Mouse (Mus musculus): Measurements from ENCODE around the gene Miga1.
"Not testable (repeated sequence)": the region's sequence is repeated elsewhere in the genome, so short reads cannot be mapped to it uniquely, and the experiment has no call there.

Gene Miga1

GRCm38 (mm10) chr3:152321765-152322547 lies 18.3 kb downstream of the Miga1 start:
- no peak for DNase-seq (ENCODE audit: low spot score in 2 of 2)

- no peak for DNase-seq (ENCODE audit: low spot score in 2 of 2)
Observed at GRCm38 (mm10) chr3:152320972-152321645, 19.1 kb downstream of the Miga1 start.

- not testable (repeated sequence) for DNase-seq (ENCODE audit: low spot score in 2 of 2)
Observed at GRCm38 (mm10) chr3:152316447-152317173, 23.6 kb downstream of the Miga1 start.

- peak; percentile 53 to 84 for DNase-seq (ENCODE audit: low spot score in 2 of 2)
Observed at GRCm38 (mm10) chr3:152315613-152316012, 24.6 kb downstream of the Miga1 start.

DNA sequence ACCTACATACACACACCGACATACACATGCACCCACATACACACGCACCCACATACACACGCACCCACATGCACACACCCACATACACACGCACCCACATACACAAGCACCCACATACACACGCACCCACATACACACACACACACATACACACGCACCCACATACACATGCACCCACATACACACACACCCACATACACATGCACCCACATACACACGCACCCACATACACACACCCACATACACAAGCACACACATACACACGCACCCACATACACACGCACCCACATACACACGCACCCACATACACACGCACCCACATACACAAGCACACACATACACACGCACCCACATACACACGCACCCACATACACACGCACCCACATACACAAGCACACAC lies 25.5 kb downstream of the Miga1 start:
- DNase-seq (ENCODE audit: low spot score in 2 of 2), result not testable (repeated sequence)

DNA sequence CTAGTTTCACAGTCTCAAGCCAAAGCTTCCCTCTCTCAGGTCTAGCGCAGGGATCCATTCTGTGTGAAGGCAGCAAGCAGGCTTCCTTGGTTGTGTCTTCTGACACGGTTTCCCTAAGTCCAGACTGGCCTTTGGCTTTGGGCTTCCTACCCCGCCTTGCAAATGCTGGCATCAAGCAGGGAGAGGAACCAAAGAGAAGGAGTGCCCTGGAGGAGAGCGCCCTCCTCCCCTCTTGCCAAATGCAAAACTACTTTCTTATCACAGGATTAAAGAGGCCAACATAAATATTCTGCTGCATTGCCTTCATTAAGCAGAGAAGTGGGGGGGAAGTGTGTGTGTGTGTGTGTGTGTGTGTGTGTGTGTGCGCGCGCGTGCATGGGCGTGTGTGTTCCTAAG lies 31.0 kb downstream of the Miga1 start:
- DNase-seq (ENCODE audit: low spot score in 2 of 2), result no peak

GRCm38 (mm10) chr3:152308485-152309249 lies 31.5 kb downstream of the Miga1 start:
- no peak for DNase-seq (ENCODE audit: low spot score in 2 of 2)

DNA sequence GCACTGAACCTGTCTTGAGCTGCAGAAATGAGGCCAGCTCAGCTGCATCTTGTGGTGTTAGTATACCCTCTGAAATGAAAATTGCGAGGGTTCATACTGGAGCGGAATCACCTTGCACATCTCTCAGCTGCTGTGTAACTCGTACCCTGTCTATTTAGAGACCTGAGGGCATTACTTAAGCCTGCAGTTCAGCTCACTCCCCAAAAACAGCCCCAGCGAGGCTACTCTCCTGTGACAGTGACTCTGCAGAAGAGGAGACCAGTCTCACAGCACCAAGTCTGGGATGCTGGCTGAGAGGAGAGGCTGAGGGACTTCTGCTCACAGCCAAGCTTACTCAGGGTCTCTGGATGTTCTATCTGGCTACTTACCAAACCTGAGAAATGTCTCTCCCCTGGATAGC lies 34.2 kb downstream of the Miga1 start:
- no peak for DNase-seq (ENCODE audit: low spot score in 2 of 2)

DNA sequence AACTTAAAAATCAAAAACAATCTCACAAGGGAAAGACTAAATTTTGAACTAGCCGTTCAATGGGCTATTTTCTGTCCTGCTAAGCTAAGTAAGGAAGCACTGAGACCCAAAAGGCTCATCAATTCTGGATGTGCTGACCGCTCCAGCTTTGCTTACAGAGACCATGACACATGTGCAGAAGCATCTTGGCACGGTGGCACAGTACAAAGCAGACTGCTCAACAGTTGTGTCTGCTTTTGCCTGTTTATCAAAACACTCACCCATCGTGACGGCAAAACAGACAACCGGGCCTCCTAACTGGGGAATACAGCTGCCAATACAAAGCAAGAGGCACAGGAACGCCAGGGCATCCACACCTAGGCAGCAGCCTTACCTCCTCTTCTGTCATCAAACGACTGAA lies 35.1 kb downstream of the Miga1 start:
- no peak for DNase-seq (ENCODE audit: low spot score in 2 of 2)

DNA sequence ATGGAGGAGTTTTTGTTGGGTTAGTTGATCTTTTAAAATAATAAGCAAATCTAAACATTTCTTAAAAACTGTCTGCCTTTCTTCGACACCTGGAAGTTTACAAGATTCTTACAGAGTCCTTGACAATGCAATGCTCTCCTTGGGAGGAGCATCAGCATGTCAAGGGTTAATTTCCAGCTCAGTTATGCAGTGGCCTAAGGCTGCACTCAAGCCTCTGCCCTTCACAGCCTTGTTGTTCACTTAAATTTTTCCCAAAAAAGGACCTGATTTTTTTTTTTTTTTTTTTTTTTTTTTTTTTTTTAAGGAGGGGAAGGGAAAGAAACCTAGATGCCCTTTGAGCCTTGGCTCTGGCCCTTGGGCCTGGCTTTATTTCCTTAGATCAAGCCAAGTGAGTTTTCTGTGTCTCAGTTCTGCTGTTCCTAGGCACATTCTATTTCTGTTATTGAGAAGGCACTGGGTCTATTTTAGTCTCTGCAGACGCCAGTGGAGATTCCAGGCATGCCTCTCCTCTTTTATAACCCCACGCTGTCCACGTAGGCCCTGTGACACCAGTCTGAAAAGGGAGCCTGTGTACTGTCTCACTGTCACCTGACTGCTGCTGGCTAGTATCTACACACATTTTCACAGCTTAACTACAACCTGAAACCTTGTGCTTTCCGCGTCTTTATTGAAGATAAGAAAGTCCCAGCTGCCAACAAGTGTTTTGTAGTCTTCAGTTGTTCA lies 36.0 kb downstream of the Miga1 start:
- DNase-seq (ENCODE audit: low spot score in 2 of 2), result no peak

DNA sequence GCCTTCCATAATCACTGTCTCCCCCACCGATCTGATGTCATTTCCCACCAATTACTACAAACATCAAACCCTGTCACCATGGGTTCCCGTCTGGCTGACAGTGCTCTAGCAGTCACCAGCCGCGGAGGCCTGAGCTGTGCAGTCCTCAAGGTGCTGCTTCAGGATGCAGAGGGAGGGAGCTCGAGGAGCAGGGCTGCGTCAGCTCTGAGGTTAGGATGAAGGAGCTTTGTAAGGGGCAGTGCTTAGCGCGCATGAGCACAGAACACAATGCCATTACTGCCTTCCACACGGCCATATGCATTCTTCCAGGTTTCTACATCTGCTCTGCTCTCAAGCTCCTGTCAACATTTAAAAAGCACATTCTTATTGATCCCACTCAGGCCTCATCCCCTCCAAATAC lies 37.2 kb downstream of the Miga1 start:
- DNase-seq (ENCODE audit: low spot score in 2 of 2), result no peak

DNA sequence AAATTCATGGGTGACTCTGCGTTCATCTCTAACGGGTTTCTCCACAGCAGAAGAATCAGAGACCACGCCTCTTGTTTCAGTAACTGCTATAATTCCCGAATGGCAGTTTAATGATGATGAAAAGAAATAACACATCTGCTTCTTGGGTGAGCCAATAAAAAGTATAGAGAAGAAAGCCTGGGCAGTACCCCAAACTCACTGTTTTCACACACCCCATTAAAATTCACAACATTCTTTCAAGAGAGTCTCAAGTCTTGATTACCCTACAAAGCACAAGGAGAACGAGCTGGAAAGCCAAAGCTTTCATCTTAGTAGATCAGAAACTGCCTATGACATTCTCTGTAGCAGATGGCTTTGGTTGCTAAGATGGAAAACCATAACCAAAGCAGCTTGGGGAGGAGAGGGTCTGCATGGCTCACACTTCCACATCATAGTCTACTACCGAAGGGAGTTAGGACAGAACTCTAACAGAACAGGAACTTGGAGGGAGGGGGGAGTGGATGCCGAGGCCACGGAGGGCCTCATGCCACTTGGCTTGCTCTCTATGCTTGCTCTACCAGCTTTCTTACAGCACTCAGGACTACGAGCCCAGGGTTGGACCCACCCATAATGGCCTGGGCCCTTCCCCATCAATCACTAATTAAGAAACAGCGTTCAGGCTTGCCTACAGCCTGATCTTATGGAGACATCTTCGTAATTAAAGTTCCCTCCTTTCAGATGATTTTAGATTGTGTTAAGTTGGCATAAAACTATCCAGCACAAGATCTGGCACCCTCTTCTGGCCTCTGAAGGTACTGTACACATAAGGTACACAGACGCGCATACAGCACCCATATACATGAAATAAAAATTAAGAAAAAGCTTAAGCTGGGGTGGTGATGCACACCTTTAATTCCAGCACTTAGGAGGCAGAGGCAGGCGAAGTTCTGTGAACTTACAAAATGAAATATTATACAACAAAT lies 39.5 kb downstream of the Miga1 start:
- DNase-seq (ENCODE audit: low spot score in 2 of 2), result no peak

GRCm38 (mm10) chr3:152295896-152296295 lies 44.3 kb downstream of the Miga1 start:
- no peak for DNase-seq (ENCODE audit: low spot score in 2 of 2)

- no peak for DNase-seq (ENCODE audit: low spot score in 2 of 2)
Observed at GRCm38 (mm10) chr3:152294400-152294799, 45.8 kb downstream of the Miga1 start.

- no peak for DNase-seq (ENCODE audit: low spot score in 2 of 2)
Observed at GRCm38 (mm10) chr3:152293530-152294181, 46.6 kb downstream of the Miga1 start.

- no peak for DNase-seq (ENCODE audit: low spot score in 2 of 2)
Observed at GRCm38 (mm10) chr3:152291895-152292294, 48.3 kb downstream of the Miga1 start.

DNA sequence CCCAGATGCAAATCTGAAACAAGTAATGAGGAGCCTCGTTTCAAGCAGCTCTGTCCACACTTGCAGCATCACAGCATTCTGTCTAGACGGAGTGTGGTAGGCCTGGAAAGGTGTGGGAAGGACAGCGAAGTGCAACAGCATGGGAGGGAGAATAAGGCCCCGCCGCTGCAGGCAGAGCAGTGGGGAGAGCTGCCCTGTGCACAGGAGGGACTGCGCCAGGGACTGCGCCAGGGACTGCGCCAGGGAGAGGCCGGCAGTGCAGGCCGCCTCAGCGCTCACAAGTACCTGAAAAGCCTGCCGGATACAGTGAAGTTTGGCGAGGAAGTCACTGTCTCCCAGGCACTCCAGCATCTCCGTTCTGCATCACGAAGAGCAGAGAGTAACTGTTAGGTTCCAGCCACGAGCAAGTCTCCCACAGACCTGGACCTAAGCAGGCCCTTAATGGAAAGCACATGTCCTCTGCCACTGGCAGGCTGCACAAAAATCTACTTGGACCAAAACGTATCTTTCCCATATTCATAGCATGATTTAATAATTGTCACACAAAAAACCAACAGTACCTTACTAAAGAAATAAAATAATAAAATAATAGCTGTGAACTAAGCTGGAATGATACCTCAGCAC lies 49.9 kb downstream of the Miga1 start:
- DNase-seq (ENCODE audit: low spot score in 2 of 2), result no peak

DNA sequence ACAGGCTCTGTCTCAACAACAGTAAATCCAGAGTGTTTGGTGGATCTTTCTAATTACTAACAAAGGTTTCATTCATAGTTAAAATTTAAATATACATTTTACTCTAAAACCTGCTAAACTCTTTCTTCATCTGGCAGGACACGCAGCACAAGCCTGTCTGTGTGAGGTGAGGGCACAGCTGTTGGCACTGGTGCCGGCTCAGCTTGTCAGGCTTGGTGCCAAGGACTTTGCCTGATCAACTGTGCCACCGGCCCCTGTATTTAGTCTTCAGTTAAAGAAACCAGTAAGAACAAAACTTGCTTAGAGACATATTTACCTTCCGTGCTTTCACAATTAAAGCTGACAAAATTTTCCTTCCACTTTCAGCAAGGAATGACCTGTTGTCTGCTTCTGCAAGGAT lies 51.5 kb downstream of the Miga1 start:
- no peak for DNase-seq (ENCODE audit: low spot score in 2 of 2)

DNA sequence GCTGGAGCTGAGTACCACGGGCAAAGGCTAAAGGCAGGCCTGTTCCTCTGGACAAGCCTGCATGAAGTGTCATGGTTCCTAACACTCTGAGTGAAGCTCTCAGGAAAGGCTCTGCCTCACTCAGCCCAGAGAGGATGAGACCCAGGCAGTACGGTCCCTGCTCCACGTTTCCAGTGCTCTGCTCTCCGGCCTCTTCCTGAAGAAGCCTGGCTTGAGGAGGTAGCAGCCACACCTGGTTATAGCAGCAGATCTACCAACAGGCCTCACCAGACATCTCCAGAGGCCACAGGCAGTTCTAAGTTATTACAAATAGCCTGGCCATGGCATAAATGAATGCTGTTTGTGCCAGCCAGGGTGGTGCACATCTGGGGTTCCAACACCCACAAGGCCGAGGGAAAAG lies 51.9 kb downstream of the Miga1 start:
- no peak for DNase-seq (ENCODE audit: low spot score in 2 of 2)
